Mouse (Mus musculus): ENCODE measurements around the gene Thsd4. TPM values are rescaled to one million over a fixed set of nuclear protein-coding genes. Genes with fewer than 3 reads are reported as not detected.

The Thsd4 gene
- polyA plus RNA-seq (2012; fragmentation: generic; extraction: Trizol), result 1.7 TPM

DNA sequence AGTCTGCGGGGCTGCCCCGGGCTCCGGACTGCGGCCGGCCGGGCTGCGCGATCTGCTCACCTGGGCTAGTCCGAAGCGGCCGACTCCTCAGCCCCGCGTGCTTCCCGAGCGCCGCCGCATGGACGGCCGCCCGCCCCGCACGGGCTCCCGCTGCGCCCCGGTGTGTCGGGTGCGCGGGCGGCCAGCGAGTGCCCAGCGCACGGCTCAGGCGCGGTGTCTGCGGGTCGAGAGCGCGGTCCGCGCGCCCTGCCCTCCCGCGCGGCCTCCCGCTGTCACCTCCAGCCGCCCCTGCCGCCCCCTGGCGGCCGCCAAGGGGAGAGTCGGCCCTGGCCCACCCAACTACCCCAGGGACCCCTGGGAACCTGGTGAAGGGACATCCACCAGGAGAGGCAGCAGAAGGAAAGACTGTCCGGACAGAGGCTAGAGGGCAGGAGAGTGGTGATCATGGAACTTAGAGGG lies at the start of gene Thsd4:
Gene Thsd4, minus strand, starts transcription at position 241 of the 459 bp plus-strand sequence.
- no peak within 1 kb of the TSS for H3K4me3 ChIP-seq
- peak within 1 kb of the TSS; percentile 61 for H3K4me2 ChIP-seq (ENCODE audit: low read depth)
- no peaks in the 10 kb centered on the region for H3K79me2 ChIP-seq (ENCODE audit: control insufficient read depth, insufficient read depth)
- no peaks in the 10 kb centered on the region for H3K27me3 ChIP-seq (ENCODE audit: control insufficient read depth, insufficient read depth, insufficient read length)
- TF ChIP-seq CEBPB (IDR thresholded peaks at IDR 0.05; ENCODE audit: insufficient read depth, poor library complexity, severe bottlenecking), result no peak
- TF ChIP-seq TCF3 (IDR thresholded peaks at IDR 0.05; ENCODE audit: insufficient read length, low read depth), result no peak
- no peak for TF ChIP-seq E2F4 (IDR thresholded peaks at IDR 0.05; ENCODE audit: insufficient read depth)
- no peaks in the 10 kb centered on the region for H3K36me3 ChIP-seq (ENCODE audit: control insufficient read depth, insufficient read depth)
- H3ac ChIP-seq (ENCODE audit: control insufficient read depth, insufficient read length), result no peak within 1 kb of the TSS

DNA sequence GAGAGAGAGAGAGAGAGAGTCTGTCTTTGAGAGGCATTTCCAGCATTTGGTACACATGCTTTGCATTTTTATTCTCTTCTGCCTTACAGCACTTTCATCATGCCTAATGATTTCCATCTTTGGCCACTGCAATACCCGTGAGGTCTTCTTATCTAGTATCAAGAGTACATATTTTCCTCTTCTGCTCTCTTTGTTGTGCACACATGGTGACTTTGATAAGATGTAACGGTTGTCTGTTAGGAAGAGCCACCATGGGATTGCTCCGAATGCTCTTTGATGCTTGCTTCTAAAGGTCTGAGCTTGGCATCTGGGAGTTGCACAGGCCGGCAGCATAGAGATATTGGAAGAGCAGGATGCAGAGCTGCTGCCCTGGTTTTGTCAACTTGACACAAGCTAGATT lies 49.2 kb upstream of the Thsd4 start:
- Histone ChIP-seq H3K79me2 (ENCODE audit: control insufficient read depth, insufficient read depth) (no peaks in the 10 kb centered on the region), H3K4me2 (ENCODE audit: low read depth) (no peak overlapping the region), H3K4me3 (no peak overlapping the region), H3K27me3 (ENCODE audit: control insufficient read depth, insufficient read depth, insufficient read length) (peaks cover 11% of the 10 kb centered on the region), H3ac (ENCODE audit: control insufficient read depth, insufficient read length) (no peak overlapping the region), H3K36me3 (ENCODE audit: control insufficient read depth, insufficient read depth) (no peaks in the 10 kb centered on the region)
- TF ChIP-seq USF1 (IDR thresholded peaks at IDR 0.05; ENCODE audit: low read depth) (no peak), CEBPB (IDR thresholded peaks at IDR 0.05; ENCODE audit: insufficient read depth, poor library complexity, severe bottlenecking) (no peak), POLR2A (IDR thresholded peaks at IDR 0.05; ENCODE audit: insufficient read length, low read depth) (no peak), MYOG (IDR thresholded peaks at IDR 0.05; ENCODE audit: control insufficient read depth in 1 of 3, insufficient read depth in 1 of 3, insufficient read length in 2 of 3, low read depth in 2 of 3) (no peak), TCF3 (IDR thresholded peaks at IDR 0.05; ENCODE audit: insufficient read length, low read depth) (no peak), MYOD1 (IDR thresholded peaks at IDR 0.05; ENCODE audit: control insufficient read depth in 1 of 3, insufficient read length in 2 of 3, low read depth in 2 of 3) (no peak), E2F4 (IDR thresholded peaks at IDR 0.05; ENCODE audit: insufficient read depth) (no peak), TCF12 (IDR thresholded peaks at IDR 0.05; ENCODE audit: insufficient read depth, poor library complexity, severe bottlenecking) (no peak), REST (IDR thresholded peaks at IDR 0.05; ENCODE audit: insufficient read depth, insufficient read length) (no peak), POLR2AphosphoS2 (IDR thresholded peaks at IDR 0.05; ENCODE audit: insufficient read length, low read depth) (no peak), SRF (IDR thresholded peaks at IDR 0.05; ENCODE audit: control insufficient read depth, insufficient read length, low read depth) (no peak)

GRCm38 (mm10) chr9:60569366-60569765 lies 47.5 kb upstream of the Thsd4 start:
- no peak overlapping the region for H3K4me3 ChIP-seq
- no peak overlapping the region for H3ac ChIP-seq (ENCODE audit: control insufficient read depth, insufficient read length)
- no peaks in the 10 kb centered on the region for H3K36me3 ChIP-seq (ENCODE audit: control insufficient read depth, insufficient read depth)
- no peak for TF ChIP-seq TCF12 (IDR thresholded peaks at IDR 0.05; ENCODE audit: insufficient read depth, poor library complexity, severe bottlenecking)
- TF ChIP-seq MAX (IDR thresholded peaks at IDR 0.05; ENCODE audit: low read depth), result no peak
- no peak for TF ChIP-seq TCF3 (IDR thresholded peaks at IDR 0.05; ENCODE audit: insufficient read length, low read depth)
- no peak for TF ChIP-seq POLR2A (IDR thresholded peaks at IDR 0.05; ENCODE audit: insufficient read length, low read depth)
- TF ChIP-seq REST (IDR thresholded peaks at IDR 0.05; ENCODE audit: insufficient read depth, insufficient read length), result no peak
- TF ChIP-seq USF1 (IDR thresholded peaks at IDR 0.05; ENCODE audit: low read depth), result no peak
- TF ChIP-seq SRF (IDR thresholded peaks at IDR 0.05; ENCODE audit: control insufficient read depth, insufficient read length, low read depth), result no peak
- no peak for TF ChIP-seq E2F4 (IDR thresholded peaks at IDR 0.05; ENCODE audit: insufficient read depth)
- H3K27me3 ChIP-seq (ENCODE audit: control insufficient read depth, insufficient read depth, insufficient read length), result peaks cover 11% of the 10 kb centered on the region
- H3K79me2 ChIP-seq (ENCODE audit: control insufficient read depth, insufficient read depth), result no peaks in the 10 kb centered on the region
- H3K4me2 ChIP-seq (ENCODE audit: low read depth), result no peak overlapping the region

DNA sequence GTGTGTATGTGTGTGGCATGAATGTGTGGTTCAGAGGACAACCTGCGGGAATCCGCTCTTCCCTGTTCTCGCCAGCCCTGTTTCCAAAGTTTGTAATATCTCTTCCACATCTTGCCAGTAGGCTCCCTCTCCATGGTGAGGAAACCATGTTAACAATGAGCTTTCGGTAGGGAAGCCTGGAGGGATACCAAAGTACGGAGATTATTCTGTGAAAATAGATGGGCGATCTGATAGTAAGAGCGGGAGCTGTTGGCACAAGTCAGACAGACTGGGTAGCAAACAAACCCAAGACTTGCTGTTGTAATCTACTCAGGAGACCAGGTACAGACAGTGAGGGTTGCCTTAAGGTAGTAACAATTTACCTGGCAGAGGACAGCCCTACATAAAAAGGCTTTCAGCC lies 42.0 kb upstream of the Thsd4 start:
- Histone ChIP-seq H3K4me2 (ENCODE audit: low read depth) (no peak overlapping the region), H3K27me3 (ENCODE audit: control insufficient read depth, insufficient read depth, insufficient read length) (no peaks in the 10 kb centered on the region), H3K36me3 (ENCODE audit: control insufficient read depth, insufficient read depth) (no peaks in the 10 kb centered on the region), H3K4me3 (no peak overlapping the region), H3K79me2 (ENCODE audit: control insufficient read depth, insufficient read depth) (no peaks in the 10 kb centered on the region), H3ac (ENCODE audit: control insufficient read depth, insufficient read length) (no peak overlapping the region)
- TF ChIP-seq MYOD1 (IDR thresholded peaks at IDR 0.05; ENCODE audit: control insufficient read depth in 1 of 3, insufficient read length in 2 of 3, low read depth in 2 of 3), result no peak

DNA sequence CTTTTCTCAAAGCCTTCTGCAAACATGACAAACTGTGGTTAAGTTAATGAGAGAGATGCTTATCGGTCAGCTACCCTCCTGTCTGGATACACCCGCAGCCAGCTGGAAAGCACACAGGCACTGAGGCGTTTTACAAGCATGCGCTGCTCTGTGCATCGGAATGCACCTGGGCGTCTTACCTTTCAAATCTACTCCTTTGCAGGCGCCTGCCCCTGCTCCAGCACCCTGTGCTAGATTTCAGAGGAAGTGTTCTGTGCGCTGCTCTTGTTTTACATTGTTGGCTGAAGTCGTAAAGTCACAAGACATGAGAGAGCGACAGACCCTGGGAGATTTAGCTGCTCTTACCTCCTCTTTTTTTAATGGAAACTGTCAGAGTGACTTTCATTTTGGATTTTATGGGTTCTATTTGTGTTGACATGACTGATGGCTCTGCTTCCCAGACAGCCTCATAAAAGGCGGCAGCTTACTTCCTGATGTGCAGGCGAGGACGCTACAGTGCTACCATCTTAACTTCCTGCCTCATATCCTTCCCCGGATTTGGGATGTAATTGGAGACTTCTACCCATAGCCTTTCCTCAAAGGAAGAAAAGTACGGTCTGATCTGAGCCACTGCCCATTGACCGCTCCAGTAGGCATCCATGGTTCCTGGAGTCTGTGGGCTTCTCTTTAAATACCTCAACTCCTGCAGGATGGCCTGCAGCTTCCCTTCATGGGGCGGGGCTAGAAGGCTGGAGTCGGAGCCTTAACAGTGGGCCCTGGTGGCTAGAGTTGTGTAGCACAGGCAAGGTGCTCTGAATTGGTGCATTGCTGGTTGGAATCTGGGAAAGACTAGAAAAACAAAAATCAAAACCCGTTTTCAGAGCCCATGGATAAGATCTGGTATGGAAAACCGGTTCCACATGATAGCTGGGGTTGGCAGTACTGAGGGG lies 40.9 kb upstream of the Thsd4 start:
- H3K27me3 ChIP-seq (ENCODE audit: control insufficient read depth, insufficient read depth, insufficient read length), result no peaks in the 10 kb centered on the region
- no peaks in the 10 kb centered on the region for H3K36me3 ChIP-seq (ENCODE audit: control insufficient read depth, insufficient read depth)
- H3K4me3 ChIP-seq, result no peak overlapping the region
- no peak overlapping the region for H3ac ChIP-seq (ENCODE audit: control insufficient read depth, insufficient read length)
- no peaks in the 10 kb centered on the region for H3K79me2 ChIP-seq (ENCODE audit: control insufficient read depth, insufficient read depth)
- peak overlapping the region; percentile 48 for H3K4me2 ChIP-seq (ENCODE audit: low read depth)
- TF ChIP-seq TCF3 (IDR thresholded peaks at IDR 0.05; ENCODE audit: insufficient read length, low read depth) (no peak), CEBPB (IDR thresholded peaks at IDR 0.05; ENCODE audit: insufficient read depth, poor library complexity, severe bottlenecking) (no peak), MAX (IDR thresholded peaks at IDR 0.05; ENCODE audit: low read depth) (no peak), E2F4 (IDR thresholded peaks at IDR 0.05; ENCODE audit: insufficient read depth) (no peak), MYOG (IDR thresholded peaks at IDR 0.05; ENCODE audit: control insufficient read depth in 1 of 3, insufficient read depth in 1 of 3, insufficient read length in 2 of 3, low read depth in 2 of 3) (no peak), MYOD1 (IDR thresholded peaks at IDR 0.05; ENCODE audit: control insufficient read depth in 1 of 3, insufficient read length in 2 of 3, low read depth in 2 of 3) (no peak), POLR2A (IDR thresholded peaks at IDR 0.05; ENCODE audit: insufficient read length, low read depth) (no peak), TCF12 (IDR thresholded peaks at IDR 0.05; ENCODE audit: insufficient read depth, poor library complexity, severe bottlenecking) (no peak), USF1 (IDR thresholded peaks at IDR 0.05; ENCODE audit: low read depth) (no peak), SRF (IDR thresholded peaks at IDR 0.05; ENCODE audit: control insufficient read depth, insufficient read length, low read depth) (no peak), REST (IDR thresholded peaks at IDR 0.05; ENCODE audit: insufficient read depth, insufficient read length) (no peak), POLR2AphosphoS2 (IDR thresholded peaks at IDR 0.05; ENCODE audit: insufficient read length, low read depth) (no peak)

Data from myocyte (in vitro differentiated cells).